17 mouse cellular contexts compared by ENCODE assay signal in genomic region chr5:146415218-146415617, GRCm38 (mm10). TPM values are rescaled to one million over a fixed set of nuclear protein-coding genes. Genes with fewer than 3 reads are reported as not detected.
DNase-seq lines count a peak whose midpoint lies in the region; ATAC-seq and TF ChIP-seq lines count a peak whose summit lies in the region.
"Had no signal": no experiment of that assay in that cellular context is flagged by ENCODE, and none has a peak within 500 bp of the region (broad histone marks: within the 10 kb centered on the region; RNA-seq: fewer than 3 reads in every experiment).

No protein-coding gene starts in this region.

- H3K27me3 ChIP-seq in forebrain, embryonic 15.5 days, result no peaks in the 10 kb centered on the region
- H3K27me3 ChIP-seq in forebrain, embryonic 11.5 days (ENCODE audit: control insufficient read depth, insufficient read depth, low read length), result no peaks in the 10 kb centered on the region
- no peaks in the 10 kb centered on the region for H3K27me3 ChIP-seq in limb, embryonic 14.5 days (ENCODE audit: control insufficient read depth, insufficient read depth, low read length)
- H3K27me3 ChIP-seq in limb, embryonic 10.5 days (ENCODE audit: low read depth, poor library complexity, severe bottlenecking), result no peaks in the 10 kb centered on the region
- H3K27me3 ChIP-seq: intestine, embryonic 15.5 days; limb, embryonic 13.5 days had no signal

- H3K36me3 ChIP-seq in forebrain, embryonic 15.5 days, result no peaks in the 10 kb centered on the region
- no peaks in the 10 kb centered on the region for H3K36me3 ChIP-seq in forebrain, embryonic 11.5 days (ENCODE audit: control insufficient read depth, insufficient read depth, low read length)
- no peaks in the 10 kb centered on the region for H3K36me3 ChIP-seq in limb, embryonic 14.5 days (ENCODE audit: control insufficient read depth, insufficient read depth, low read length)
- H3K36me3 ChIP-seq in limb, embryonic 10.5 days, result no peaks in the 10 kb centered on the region
- H3K36me3 ChIP-seq: G1E; intestine, embryonic 15.5 days; limb, embryonic 13.5 days had no signal

- no peak for TF ChIP-seq CTCF in brain, embryonic 14.5 days (IDR thresholded peaks at IDR 0.05; ENCODE audit: borderline replicate concordance, extremely low read depth, insufficient read depth, insufficient read length)

- no peak overlapping the region for H3K9ac ChIP-seq in forebrain, embryonic 15.5 days (replicated peaks)
- H3K9ac ChIP-seq in forebrain, embryonic 11.5 days (ENCODE audit: low read length), result no peak overlapping the region
- H3K9ac ChIP-seq in limb, embryonic 14.5 days (ENCODE audit: low read depth, low read length, severe bottlenecking), result no peak overlapping the region
- H3K9ac ChIP-seq: intestine, embryonic 15.5 days; limb, embryonic 13.5 days had no signal

- WGBS in forebrain, embryonic 15.5 days, result 54% methylated on average over 12 of the region's 12 CpGs
- 89% methylated on average over 12 of the region's 12 CpGs for WGBS in forebrain, embryonic 11.5 days
- 82% methylated on average over 12 of the region's 12 CpGs for WGBS in limb, embryonic 14.5 days
- 90% methylated on average over 12 of the region's 12 CpGs for WGBS in limb, embryonic 10.5 days

- DNase-seq in forebrain, embryonic 11.5 days (ENCODE audit: low spot score), result no peak
- peak; percentile 39 for DNase-seq in limb, embryonic 14.5 days (ENCODE audit: low spot score)
- DNase-seq in limb, embryonic 10.5 days (ENCODE audit: low spot score), result no peak
- peak; percentile 69 for DNase-seq in brain, embryonic 14.5 days (ENCODE audit: low read depth)
- DNase-seq in layer of hippocampus, adult 9-11 months, result peak; percentile 57
- no peak for DNase-seq in thymus, postnatal 14 days
- DNase-seq: cerebellum, adult 9-10 months; heart, postnatal 14 days; kidney, postnatal 25 days; lung, adult 2 months; thymus, adult 2 months had no signal

- 0 out of 2 replicates have a peak overlapping the region, but pooled peaks have one; percentile 1 for H3K4me2 ChIP-seq in forebrain, embryonic 15.5 days (replicated peaks)
- no peak overlapping the region for H3K4me2 ChIP-seq in forebrain, embryonic 11.5 days (ENCODE audit: low read depth, low read length, severe bottlenecking)
- H3K4me2 ChIP-seq in limb, embryonic 14.5 days (replicated peaks; ENCODE audit: low read depth, low read length, severe bottlenecking), result no peak overlapping the region
- H3K4me2 ChIP-seq: intestine, embryonic 15.5 days; limb, embryonic 13.5 days had no signal

- H3K4me1 ChIP-seq in forebrain, embryonic 15.5 days, result peaks cover 49% of the 10 kb centered on the region
- H3K4me1 ChIP-seq in forebrain, embryonic 11.5 days (replicated peaks; ENCODE audit: control insufficient read depth, insufficient read depth, low read length), result peaks cover 9% of the 10 kb centered on the region; the same call in 1 of the 2 replicates
- 0 out of 2 replicates have a peak, but pooled peaks cover 2% of the 10 kb centered on the region for H3K4me1 ChIP-seq in limb, embryonic 14.5 days (ENCODE audit: control insufficient read depth, insufficient read depth, low read length)
- H3K4me1 ChIP-seq in limb, embryonic 10.5 days, result peaks cover 14% of the 10 kb centered on the region; the same call in 1 of the 2 replicates
- H3K4me1 ChIP-seq: intestine, embryonic 15.5 days had no signal

- peak overlapping the region; percentile 53; the same call in 1 of the 2 replicates for H3K27ac ChIP-seq in forebrain, embryonic 15.5 days (replicated peaks)
- no peak overlapping the region for H3K27ac ChIP-seq in forebrain, embryonic 11.5 days (ENCODE audit: low read depth, low read length)
- H3K27ac ChIP-seq in limb, embryonic 14.5 days (replicated peaks; ENCODE audit: low read depth, low read length), result no peak overlapping the region
- no peak overlapping the region for H3K27ac ChIP-seq in limb, embryonic 10.5 days
- H3K27ac ChIP-seq: intestine, embryonic 15.5 days; limb, embryonic 13.5 days had no signal

- no peak overlapping the region for H3K4me3 ChIP-seq in forebrain, embryonic 15.5 days
- H3K4me3 ChIP-seq in forebrain, embryonic 11.5 days (ENCODE audit: low read depth, low read length), result no peak overlapping the region
- no peak overlapping the region for H3K4me3 ChIP-seq in limb, embryonic 14.5 days (replicated peaks; ENCODE audit: low read length)
- no peak overlapping the region for H3K4me3 ChIP-seq in limb, embryonic 10.5 days
- H3K4me3 ChIP-seq: intestine, embryonic 15.5 days; limb, embryonic 13.5 days had no signal

- ATAC-seq in forebrain, embryonic 15.5 days (replicated peaks), result peak; percentile 21; the same call in 1 of the 2 replicates
- no peak for ATAC-seq in forebrain, embryonic 11.5 days (replicated peaks; ENCODE audit: low FRiP score)
- no peak for ATAC-seq in limb, embryonic 14.5 days (ENCODE audit: low FRiP score, low read depth)
- no peak for ATAC-seq in activated CD4-positive, CD25-positive, alpha-beta regulatory T cell, adult 4 months
- ATAC-seq: intestine, embryonic 15.5 days had no signal

- TF ChIP-seq POLR2A in limb, embryonic 14.5 days (IDR thresholded peaks at IDR 0.05; ENCODE audit: borderline replicate concordance, extremely low read depth, insufficient read depth, insufficient read length), result no peak
- no peak for TF ChIP-seq POLR2A in brain, embryonic 14.5 days (IDR thresholded peaks at IDR 0.05; ENCODE audit: borderline replicate concordance, extremely low read depth, insufficient read depth, insufficient read length, poor library complexity, severe bottlenecking)

- no peaks in the 10 kb centered on the region for H3K9me3 ChIP-seq in forebrain, embryonic 15.5 days
- H3K9me3 ChIP-seq in forebrain, embryonic 11.5 days (ENCODE audit: control insufficient read depth, low read length), result no peaks in the 10 kb centered on the region
- H3K9me3 ChIP-seq in limb, embryonic 14.5 days (ENCODE audit: control insufficient read depth, low read length), result no peaks in the 10 kb centered on the region
- H3K9me3 ChIP-seq in limb, embryonic 10.5 days (replicated peaks), result no peaks in the 10 kb centered on the region
- H3K9me3 ChIP-seq: intestine, embryonic 15.5 days; limb, embryonic 13.5 days had no signal

RNA-seq across cellular contexts. Expression of gene Wasf3, which starts 30.4 kb away (rescaled TPM):
- polyA plus RNA-seq in forebrain, embryonic 15.5 days (2015; fragmentation: Nextera tagmentation; extraction: Ambion mirVana), result 9.3 and 9.7 TPM in 2 replicates
- polyA plus RNA-seq in forebrain, embryonic 11.5 days (2014; fragmentation: Nextera tagmentation; extraction: Ambion mirVana), result 4.8 and 5.1 TPM in 2 replicates
- polyA plus RNA-seq in limb, embryonic 14.5 days (2012; rRNA removed), result 10.8 and 12.4 TPM in 2 replicates
- polyA plus RNA-seq in limb, embryonic 14.5 days (2014; fragmentation: Nextera tagmentation; extraction: Ambion mirVana), result 1.4 and 2.2 TPM in 2 replicates
- 4.1 and 4.8 TPM in 2 replicates for polyA plus RNA-seq in limb, embryonic 10.5 days (2016; fragmentation: Nextera tagmentation; extraction: Ambion mirVana)
- polyA plus RNA-seq in brain, embryonic 14.5 days (2012; rRNA removed), result 19.8 and 35.7 TPM in 2 replicates
- not detected for polyA plus RNA-seq in activated CD4-positive, CD25-positive, alpha-beta regulatory T cell, adult 4 months (2017; shearing (Covaris generic))
- polyA plus RNA-seq: C2C12, G1E had no signal

Comparison
In these comparisons a context has a peak if more than half of its experiments do, and no peak if none do; other contexts are left out.
1. DNase-seq: peak in limb, embryonic 14.5 days (single experiment), brain, embryonic 14.5 days (single experiment) and layer of hippocampus, adult 9-11 months (single experiment); none in forebrain, embryonic 11.5 days (single experiment), limb, embryonic 10.5 days (single experiment) and thymus, postnatal 14 days (single experiment).